Mouse (Mus musculus) CH12.LX (cell line): ENCODE results near the gene Gp9.

Experiments
- CTCF ChIP-seq, 2 experiments: IDR thresholded peaks in 1 of 2; conservative IDR thresholded peaks in 1 of 2; 2 replicates each; pipeline ENCODE4 v1.5.1; 2011 to 2012; ENCODE audit warnings: low read depth in 2 of 2, low read length in 2 of 2, improper control_type of control experiment in 1 of 2, inconsistent platforms in 1 of 2, mild to moderate bottlenecking in 1 of 2, moderate library complexity in 1 of 2
- ELF1 ChIP-seq: IDR thresholded peaks from 2 replicates; pipeline ENCODE4 v1.6.1; 2014; ENCODE audit warnings: low read depth, mild to moderate bottlenecking, inconsistent platforms, low read length, improper control_type of control experiment
- EP300 ChIP-seq: IDR thresholded peaks from 2 replicates; pipeline ENCODE4 v1.6.1; 2011; ENCODE audit warnings: low read length, improper control_type of control experiment
- IRF4 ChIP-seq: IDR thresholded peaks from 2 replicates; pipeline ENCODE4 v1.6.1; 2014; ENCODE audit warnings: low read depth, mild to moderate bottlenecking, inconsistent platforms, low read length, improper control_type of control experiment
- JUND ChIP-seq: conservative IDR thresholded peaks from 2 replicates; pipeline ENCODE4 v1.6.1; 2011; ENCODE audit warnings: low read depth, low read length, improper control_type of control experiment
- MAFK ChIP-seq: IDR thresholded peaks from 2 replicates; pipeline ENCODE4 v1.6.1; 2011; ENCODE audit warnings: low read length, improper control_type of control experiment; ENCODE audit not compliant: insufficient replicate concordance
- MAX ChIP-seq: IDR thresholded peaks from 2 replicates; pipeline ENCODE4 v1.6.1; 2011; ENCODE audit warnings: low read length, improper control_type of control experiment
- MYC ChIP-seq: IDR thresholded peaks from 2 replicates; pipeline ENCODE4 v1.6.1; 2011; ENCODE audit warnings: low read depth, mild to moderate bottlenecking, improper control_type of control experiment, low read length
- POLR2A ChIP-seq: IDR thresholded peaks from 2 replicates; pipeline ENCODE4 v1.6.1; 2011; ENCODE audit warnings: low read depth, mild to moderate bottlenecking, improper control_type of control experiment, low read length
- RCOR1 ChIP-seq: conservative IDR thresholded peaks from 2 replicates; pipeline ENCODE4 v1.6.1; 2012; ENCODE audit warnings: low read depth, mild to moderate bottlenecking, inconsistent platforms, low read length, improper control_type of control experiment
- SMC3 ChIP-seq: IDR thresholded peaks from 2 replicates; pipeline ENCODE4 v1.6.1; 2011; ENCODE audit warnings: low read depth, low read length, improper control_type of control experiment
- USF1 ChIP-seq: IDR thresholded peaks from 2 replicates; pipeline ENCODE4 v1.6.1; 2014; ENCODE audit warnings: low read depth, mild to moderate bottlenecking, inconsistent platforms, low read length, improper control_type of control experiment
- ZC3H11A ChIP-seq: IDR thresholded peaks from 2 replicates; pipeline ENCODE4 v1.6.1; 2012; ENCODE audit warnings: low read depth, mild to moderate bottlenecking, inconsistent platforms, low read length, improper control_type of control experiment
- ZMIZ1 ChIP-seq: IDR thresholded peaks from 2 replicates; pipeline ENCODE4 v1.6.1; 2012; ENCODE audit warnings: low read depth, mild to moderate bottlenecking, inconsistent platforms, low read length, improper control_type of control experiment

- TF ChIP-seq CTCF (conservative IDR thresholded peaks at IDR 0.05 in 1 of 2, IDR thresholded peaks at IDR 0.05 in 1 of 2; ENCODE audit: low read depth in 2 of 2, low read length in 2 of 2) (no peak), MAFK (no peak), SMC3 (no peak), ZC3H11A (no peak), USF1 (no peak), POLR2A (no peak), MAX (no peak), MYC (no peak), EP300 (no peak), JUND (no peak), ELF1 (no peak), ZMIZ1 (no peak), RCOR1 (no peak), IRF4 (no peak)
Observed at GRCm38 (mm10) chr6:87732151-87733011, 45.5 kb upstream of the Gp9 start.
